Mouse (Mus musculus) CH12.LX (cell line): ENCODE data around the gene Bcas3.

ENCODE experiments used
- E2F4 ChIP-seq: IDR thresholded peaks from 2 replicates; pipeline ENCODE4 v1.6.1; 2011; ENCODE audit warnings: low read depth, low read length, improper control_type of control experiment; ENCODE audit not compliant: insufficient replicate concordance
- EP300 ChIP-seq: IDR thresholded peaks from 2 replicates; pipeline ENCODE4 v1.6.1; 2011; ENCODE audit warnings: low read length, improper control_type of control experiment
- JUND ChIP-seq: conservative IDR thresholded peaks from 2 replicates; pipeline ENCODE4 v1.6.1; 2011; ENCODE audit warnings: low read depth, low read length, improper control_type of control experiment
- KAT2A ChIP-seq: IDR thresholded peaks from 2 replicates; pipeline ENCODE4 v1.6.1; 2012; ENCODE audit warnings: low read length, improper control_type of control experiment, inconsistent platforms; ENCODE audit not compliant: insufficient replicate concordance
- MAX ChIP-seq: IDR thresholded peaks from 2 replicates; pipeline ENCODE4 v1.6.1; 2011; ENCODE audit warnings: low read length, improper control_type of control experiment
- POLR2A ChIP-seq: IDR thresholded peaks from 2 replicates; pipeline ENCODE4 v1.6.1; 2011; ENCODE audit warnings: low read depth, mild to moderate bottlenecking, improper control_type of control experiment, low read length
- RAD21 ChIP-seq: IDR thresholded peaks from 2 replicates; pipeline ENCODE4 v1.6.1; 2011; ENCODE audit warnings: low read depth, mild to moderate bottlenecking, low read length, improper control_type of control experiment, moderate library complexity
- TCF12 ChIP-seq: IDR thresholded peaks from 2 replicates; pipeline ENCODE4 v1.6.1; 2014; ENCODE audit warnings: low read depth, mild to moderate bottlenecking, inconsistent platforms, low read length, improper control_type of control experiment
- ZKSCAN1 ChIP-seq: IDR thresholded peaks from 2 replicates; pipeline ENCODE4 v1.6.1; 2012; ENCODE audit warnings: low read depth, inconsistent platforms, low read length, improper control_type of control experiment, borderline replicate concordance

DNA sequence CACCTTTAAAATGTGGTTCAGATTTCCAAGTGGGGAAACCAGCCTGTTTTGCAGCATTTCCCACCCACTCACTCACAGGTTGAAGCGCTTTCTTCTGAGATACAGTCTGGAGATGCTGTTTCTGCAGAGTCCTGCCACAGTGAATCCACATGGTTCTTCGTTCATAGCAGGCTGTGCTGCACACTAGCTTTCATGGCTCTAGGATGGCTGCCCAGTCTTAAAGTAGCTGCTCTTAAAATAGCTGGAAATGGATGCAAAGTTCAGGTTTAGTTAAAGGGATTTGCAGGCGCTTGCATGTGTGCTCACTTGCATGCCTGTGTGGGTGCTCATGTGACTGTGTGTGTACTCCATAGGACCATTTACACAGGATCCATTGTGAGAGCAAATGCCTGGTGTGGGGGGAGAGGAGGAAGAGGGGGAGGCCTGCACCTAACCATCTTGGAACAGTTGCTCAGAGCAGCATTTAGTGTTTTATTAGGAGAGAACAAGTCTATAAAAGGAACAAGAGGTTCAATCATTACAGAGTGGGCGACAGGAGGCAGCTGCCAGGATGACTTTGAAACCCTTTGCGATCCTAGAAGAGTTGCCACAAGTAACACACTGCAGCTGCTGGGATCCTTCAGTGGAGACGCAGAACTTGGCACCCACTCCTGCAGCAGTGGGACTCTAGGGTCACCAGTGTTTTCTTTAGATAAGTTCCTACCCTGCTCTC lies 386.5 kb downstream of the Bcas3 start:
- TF ChIP-seq POLR2A (no peak), RAD21 (no peak), TCF12 (no peak), MAX (no peak), KAT2A (no peak), ZKSCAN1 (no peak), E2F4 (no peak), EP300 (no peak), JUND (no peak)
